Mouse (Mus musculus): ENCODE measurements around the gene Ubald1.

- TF ChIP-seq CTCF (IDR thresholded peaks at IDR 0.05; ENCODE audit: low read depth) (no peak), EP300 (IDR thresholded peaks at IDR 0.05; ENCODE audit: low read depth) (no peak)
Observed at GRCm38 (mm10) chr16:4902390-4902789, 22.3 kb upstream of the Ubald1 start.

All from liver, embryonic 14.5 days (tissue).